Mouse (Mus musculus) ZHBTc4 (cell line): ENCODE data around the gene Zfp995.
"Not testable (repeated sequence)": the region's sequence is repeated elsewhere in the genome, so short reads cannot be mapped to it uniquely, and the experiment has no call there.

ENCODE experiments used
- DNase-seq: peaks from one replicate; pipeline ENCODE4 v3.0.0-alpha.2; 2011; ENCODE audit warnings: low read depth, low spot score

Gene Zfp995

GRCm38 (mm10) chr17:21909456-21910052 is at the start of gene Zfp995:
Gene Zfp995 (minus strand): TSS chr17:21909926.
- DNase-seq, result peak; percentile 87

GRCm38 (mm10) chr17:21909039-21909438 is 687 bp downstream of the Zfp995 start:
- peak; percentile 19 for DNase-seq

GRCm38 (mm10) chr17:21871256-21871655 is 38.5 kb downstream of the Zfp995 start:
- peak; percentile 28 for DNase-seq

GRCm38 (mm10) chr17:21846322-21846582 is 63.5 kb downstream of the Zfp995 start:
- DNase-seq, result not testable (repeated sequence)

GRCm38 (mm10) chr17:21845545-21846321 is 64.0 kb downstream of the Zfp995 start, which contains the start of gene Zfp820:
Gene Zfp820 (minus strand): TSS chr17:21845772.
- peak; percentile 97 for DNase-seq

- DNase-seq, result no peak
These were observed 71.2 kb downstream of the Zfp995 start for GRCm38 (mm10) chr17:21838510-21838909.
